Mouse (Mus musculus) megakaryocyte progenitor cell, adult 5-6 weeks (primary cell): Measurements from ENCODE around the gene Ugt2b34. TPM values are rescaled to one million over a fixed set of nuclear protein-coding genes. Genes with fewer than 3 reads are reported as not detected.
"Not testable (repeated sequence)": the region's sequence is repeated elsewhere in the genome, so short reads cannot be mapped to it uniquely, and the experiment has no call there.

ENCODE experiments used
- ATAC-seq: replicated peaks from 2 replicates; pipeline ENCODE4 v1.8.0; 2016; ENCODE audit warnings: mild to moderate bottlenecking, moderate TSS enrichment, inconsistent platforms; ENCODE audit not compliant: poor library complexity
- total RNA-seq, 2 experiments: library from RNA; stranded (forward) in 1 of 2; stranded (reverse) in 1 of 2; fragments of 157-497, 149-512 nt in 1 of 2; fragments of 200-1000 nt in 1 of 2; gene quantifications; 2 replicates each; pipeline versions ENCODE4 v1.2.3 to v1.2.4; 2015 to 2017

Ugt2b34 gene
- total RNA-seq (2015) = not detected in 2 replicates
- total RNA-seq (2017) = not detected in 2 replicates

DNA sequence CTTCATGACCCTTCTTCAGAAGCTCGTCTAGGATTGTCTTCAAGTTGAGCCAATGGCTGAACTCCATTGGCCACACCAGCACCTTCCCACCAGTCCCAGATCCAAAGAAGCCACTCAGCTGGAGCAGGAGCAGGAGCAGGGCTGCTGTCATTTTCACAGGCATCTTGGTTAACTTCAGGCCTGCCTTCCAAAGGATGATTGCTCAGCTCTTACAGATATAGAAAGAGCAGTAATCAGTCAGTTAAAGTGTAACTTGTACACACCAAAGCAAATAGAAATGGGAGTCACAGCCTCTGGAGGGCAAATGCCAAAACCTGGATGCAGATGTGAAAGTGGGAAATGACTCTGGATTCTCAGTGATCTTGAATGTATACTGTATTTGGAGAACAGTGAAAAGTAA lies at the start of gene Ugt2b34:
TSS of gene Ugt2b34 (minus strand) at position 180 of the 400 bp plus-strand sequence.
- no peak for ATAC-seq

DNA sequence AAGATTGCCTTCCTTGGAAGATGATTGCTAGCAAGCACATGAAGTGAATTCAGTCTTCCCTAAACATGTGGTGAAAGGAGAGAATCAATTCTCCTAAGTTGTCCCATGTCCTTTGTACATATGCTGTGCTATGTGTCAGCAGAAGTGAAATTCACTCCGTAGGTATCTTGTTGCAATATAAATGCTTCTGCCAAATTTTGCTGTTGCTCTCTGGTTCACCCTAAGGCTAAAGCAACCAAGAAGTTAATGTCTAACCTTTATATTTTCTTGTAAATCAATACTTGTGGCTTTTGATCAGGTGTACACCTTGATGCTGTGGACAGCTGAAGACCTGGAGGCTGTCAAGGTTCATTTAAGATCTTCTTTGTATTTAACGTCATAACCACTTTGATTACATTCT lies 35.4 kb upstream of the Ugt2b34 start:
- no peak for ATAC-seq

DNA sequence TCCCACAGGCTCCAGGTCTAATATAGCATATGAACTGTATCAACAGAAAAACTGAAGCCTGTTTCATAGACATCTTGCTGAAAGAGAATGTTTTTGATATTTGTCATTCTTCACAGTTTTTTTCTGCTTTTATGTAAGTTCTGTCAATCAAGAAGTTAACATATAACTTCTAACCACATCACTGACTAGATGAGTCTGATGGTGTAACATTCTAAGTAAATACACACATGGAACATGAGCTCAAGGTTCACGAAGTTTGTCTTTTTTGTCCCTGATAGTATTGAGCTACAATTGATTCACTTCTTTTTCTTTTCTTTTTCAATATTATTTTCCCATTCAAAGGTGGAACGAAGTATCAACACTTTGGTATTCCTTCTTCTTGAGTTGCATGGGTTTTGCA lies 19.7 kb upstream of the Ugt2b34 start, which contains the start of gene Ugt2b1:
TSS of gene Ugt2b1 (minus strand) at position 105 of the 400 bp plus-strand sequence.
- ATAC-seq = no peak

DNA sequence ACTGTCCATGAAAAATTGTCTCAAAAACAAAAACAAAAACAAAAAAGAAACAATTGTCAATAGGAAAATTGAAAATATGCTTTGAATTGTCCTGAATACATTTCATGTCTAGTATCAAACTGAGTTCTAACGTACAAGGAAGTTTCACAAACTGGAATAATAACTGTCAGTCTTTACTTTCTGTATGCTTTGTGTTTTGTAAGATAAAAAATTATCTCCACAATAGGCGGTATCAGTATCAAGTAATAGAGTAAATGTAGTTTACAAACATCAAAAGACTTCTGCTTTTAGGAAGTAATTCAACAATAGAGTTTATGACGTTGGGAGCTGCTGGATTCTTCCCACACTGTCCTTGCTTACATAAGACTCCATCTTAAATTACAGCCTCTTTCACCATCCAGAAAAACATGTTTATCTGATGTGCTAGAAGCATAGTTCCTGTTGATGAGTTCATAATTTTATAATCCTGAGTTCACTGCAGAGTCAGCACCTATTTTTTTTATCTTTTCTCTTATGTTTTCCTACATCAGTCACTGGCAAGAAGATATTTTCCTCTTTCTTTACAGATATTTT lies 14.0 kb upstream of the Ugt2b34 start:
- no peak for ATAC-seq

DNA sequence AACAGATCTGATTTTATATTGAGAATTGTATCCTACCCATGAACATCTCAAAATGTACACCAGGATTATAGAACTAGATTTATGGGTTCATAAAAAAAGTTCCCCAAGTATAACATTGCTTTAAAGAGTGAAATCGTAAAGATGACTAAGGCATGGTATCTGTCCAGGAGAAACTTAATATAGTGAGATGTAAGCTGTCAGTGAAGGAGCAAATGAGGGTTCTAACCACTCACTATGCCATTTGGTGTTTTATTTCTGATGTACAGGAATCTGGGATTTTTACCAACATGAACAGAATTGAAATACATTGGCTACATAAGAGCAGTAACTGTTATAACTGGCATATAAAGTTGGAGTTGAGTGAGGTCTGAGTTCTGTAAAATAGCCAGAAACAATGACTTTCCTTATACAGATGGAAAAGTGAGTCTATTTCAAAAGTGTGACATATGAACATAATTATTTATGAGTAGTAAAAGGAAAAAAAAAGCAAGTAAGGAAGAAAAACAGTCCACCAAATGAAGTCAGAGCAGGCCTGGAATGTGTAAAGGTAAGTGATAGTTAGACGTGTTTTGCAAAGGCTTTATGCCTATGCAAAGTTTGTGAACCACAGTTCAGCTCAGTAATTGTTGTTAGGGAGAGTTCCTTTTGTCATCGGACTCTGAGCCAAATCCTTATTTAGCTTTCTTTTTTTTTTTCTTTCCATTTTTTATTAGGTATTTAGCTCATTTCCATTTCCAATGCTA lies 4.8 kb upstream of the Ugt2b34 start:
- no peak for ATAC-seq

DNA sequence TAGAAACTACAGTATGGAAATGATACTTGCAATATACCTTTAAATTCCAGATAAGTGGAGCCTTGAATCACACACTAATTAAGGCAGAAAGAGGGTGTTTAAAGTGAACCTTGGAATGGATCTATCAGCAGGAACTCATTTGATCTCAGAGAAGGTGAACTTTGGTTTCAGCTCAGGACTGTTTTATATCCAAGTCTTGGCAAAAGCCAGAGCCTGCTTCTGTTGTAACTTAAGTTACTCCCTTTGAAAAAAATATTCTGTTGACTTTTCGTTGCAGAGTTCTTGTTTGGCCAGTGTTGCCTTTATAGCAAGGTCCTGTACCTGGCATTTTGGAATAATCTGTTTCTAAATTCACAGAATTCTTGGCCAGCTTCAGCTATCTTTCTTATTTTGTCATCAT lies 4.0 kb upstream of the Ugt2b34 start:
- ATAC-seq = no peak

DNA sequence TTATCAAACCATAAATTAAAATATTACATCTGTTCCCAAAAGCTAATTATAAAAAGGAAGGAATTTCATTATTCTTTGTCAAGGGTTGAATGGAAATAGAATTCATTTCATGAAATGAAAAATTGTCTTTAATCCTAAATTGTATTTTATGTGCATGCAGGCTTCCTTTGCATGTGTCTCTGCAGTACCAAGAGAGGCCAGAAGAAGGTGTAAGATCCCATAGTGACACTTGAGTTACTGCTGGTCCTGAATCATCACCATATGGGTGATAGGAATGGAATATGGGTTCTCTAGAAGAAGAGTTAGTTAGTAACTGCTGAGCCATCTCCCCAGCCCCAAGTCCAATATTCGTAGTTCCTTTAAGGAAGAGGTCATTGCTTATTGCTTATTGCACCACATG lies 16.8 kb downstream of the Ugt2b34 start:
- no peak for ATAC-seq

DNA sequence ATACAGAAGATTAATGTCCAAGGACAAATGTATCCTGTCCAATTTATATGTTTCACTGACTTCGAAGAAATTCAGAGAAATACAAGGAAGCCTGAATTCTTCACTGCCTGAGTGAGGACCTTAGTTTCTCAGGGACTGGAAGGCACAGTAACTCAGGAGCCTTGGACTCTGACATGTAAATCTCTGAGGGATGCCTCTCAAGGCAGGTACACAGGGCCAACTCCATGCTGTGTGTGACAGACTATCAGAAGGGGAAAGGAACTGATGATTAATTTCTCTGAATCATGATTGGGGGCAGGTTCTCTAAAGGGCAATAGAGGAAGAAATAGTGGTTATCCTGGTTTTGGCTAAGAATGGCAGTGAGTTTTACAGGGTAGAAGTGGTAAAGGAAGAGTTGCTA lies 18.3 kb downstream of the Ugt2b34 start:
- ATAC-seq = no peak

DNA sequence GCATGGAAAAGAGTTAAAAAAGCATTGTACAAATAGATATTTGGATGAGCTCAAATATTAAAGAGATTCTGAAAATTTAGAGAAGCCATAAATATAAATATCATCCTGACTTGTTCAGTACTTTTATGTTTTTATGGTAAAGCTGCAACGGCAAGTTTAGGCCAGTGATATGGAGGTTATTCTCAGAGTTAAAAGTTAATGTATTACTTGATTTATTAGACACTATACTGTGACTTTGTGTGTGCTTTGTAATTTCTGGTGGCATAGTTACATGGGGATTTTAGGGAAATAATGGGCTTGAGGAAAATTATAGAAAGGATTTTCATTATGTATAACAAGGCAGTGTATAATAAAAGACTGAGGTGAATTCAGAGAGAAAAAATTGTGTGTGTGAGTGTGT lies 19.7 kb downstream of the Ugt2b34 start:
- no peak for ATAC-seq

DNA sequence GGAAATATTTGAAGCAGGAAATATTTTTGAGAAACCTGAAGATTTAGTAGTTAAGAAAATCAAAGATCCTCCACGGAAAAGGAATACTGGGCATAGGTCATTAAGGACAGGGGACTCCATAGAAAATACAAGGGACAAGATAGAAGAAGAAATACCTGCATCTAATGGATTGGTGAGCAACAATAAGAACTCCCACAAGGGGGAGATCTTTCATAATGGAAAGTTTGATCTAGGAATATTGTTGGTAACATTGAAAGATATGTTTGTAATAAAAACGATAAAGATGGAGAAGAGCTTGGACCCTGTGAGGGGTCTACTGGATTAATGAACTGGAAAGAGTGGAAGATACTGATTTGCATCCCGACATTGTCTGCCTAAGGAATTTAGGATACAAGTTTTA lies 20.1 kb downstream of the Ugt2b34 start:
- ATAC-seq = no peak

DNA sequence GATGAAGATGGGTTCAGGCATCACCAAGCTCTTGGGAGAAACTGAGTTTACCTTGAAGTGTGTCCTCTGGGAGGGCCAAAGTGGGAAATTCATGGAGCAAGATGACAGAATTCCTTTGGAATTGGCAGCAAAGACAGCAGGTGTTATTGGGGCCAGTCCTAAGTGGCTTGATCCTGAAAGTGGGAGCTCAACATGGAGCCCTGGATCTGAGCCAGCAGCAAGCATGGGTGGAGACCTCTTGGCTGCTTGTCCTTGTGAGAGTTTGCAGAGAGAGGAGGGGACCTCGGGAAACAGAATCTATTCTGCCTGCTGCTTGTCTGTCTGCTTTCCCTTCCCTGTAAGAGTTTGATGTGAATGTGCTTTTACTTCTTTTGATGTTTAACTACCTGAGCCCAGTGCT lies 34.9 kb downstream of the Ugt2b34 start:
- ATAC-seq = no peak

DNA sequence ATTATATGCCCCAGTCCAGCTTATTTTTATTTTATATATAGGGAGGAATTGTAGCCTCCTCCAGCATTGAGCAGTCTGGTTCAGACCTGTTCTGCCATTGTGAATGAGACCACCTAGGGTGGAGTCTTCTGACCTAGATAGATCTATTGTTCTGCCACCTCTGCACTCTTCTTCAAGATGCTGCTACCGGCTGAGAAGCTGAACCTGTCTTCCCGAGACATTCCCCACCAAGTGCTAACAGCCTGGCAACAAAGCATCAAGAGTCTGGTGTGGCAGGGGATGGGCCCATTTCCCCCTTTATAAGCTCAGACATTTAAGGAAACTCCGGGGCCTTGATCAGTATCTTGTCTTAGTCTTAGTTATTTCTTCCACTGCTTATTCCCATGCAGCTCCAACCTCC lies 48.4 kb downstream of the Ugt2b34 start:
- ATAC-seq = no peak

DNA sequence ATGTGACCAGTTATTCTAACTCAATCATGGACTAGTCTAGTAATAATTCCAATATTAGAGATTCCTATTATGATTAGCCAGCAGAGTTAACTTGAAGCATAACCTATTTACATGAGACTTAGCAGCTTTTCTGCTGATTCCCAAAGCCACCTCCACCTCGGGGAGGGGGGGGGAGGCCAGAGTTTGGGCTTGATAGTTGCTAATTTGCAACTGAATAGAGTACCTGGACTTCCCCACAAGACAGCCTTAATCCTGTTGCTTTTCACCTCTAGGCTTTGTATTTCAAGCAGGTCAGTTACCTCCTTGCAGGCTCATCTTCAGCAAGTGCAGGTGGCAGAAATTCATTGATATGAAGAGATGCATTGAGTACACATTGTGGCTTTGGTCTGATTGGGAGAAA lies 49.1 kb downstream of the Ugt2b34 start:
- ATAC-seq = no peak

DNA sequence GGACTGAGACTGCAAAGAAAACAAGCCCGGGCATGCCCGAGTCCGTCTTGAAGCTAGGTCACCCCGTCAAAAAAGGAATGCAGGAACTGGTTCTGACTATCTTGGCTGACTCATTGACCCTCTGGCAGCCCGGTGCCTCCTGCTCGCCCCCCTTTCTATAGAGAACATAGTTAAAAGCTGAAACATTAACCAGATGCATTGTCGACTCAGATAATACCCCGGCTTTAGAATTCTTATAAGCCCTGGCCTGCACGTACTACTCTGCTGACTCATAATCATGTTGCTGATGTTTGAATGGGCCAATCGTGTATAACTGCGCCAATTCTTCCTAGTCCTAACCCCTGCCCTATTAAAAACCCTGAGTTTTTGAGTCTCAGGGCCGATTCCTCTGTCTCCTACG lies 50.2 kb downstream of the Ugt2b34 start:
- not testable (repeated sequence) for ATAC-seq

DNA sequence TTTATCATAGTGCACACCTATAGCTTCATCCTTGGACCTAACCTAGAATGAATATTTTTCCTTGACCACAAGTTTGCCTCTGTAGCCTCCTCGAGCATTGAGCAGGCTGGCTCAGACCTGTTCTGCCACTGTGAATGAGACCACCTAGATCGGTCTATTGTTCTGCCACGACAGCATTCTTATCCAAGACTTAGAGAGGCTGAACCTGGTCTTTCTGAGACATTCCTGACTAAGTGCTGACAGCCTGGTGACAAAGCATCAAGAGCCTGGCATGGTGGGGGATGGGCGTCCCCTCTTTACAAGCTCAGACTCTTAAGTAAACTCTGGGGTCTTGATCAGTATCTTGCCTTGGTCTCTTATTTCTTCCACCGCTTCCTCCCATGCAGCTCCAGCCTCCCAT lies 55.1 kb downstream of the Ugt2b34 start:
- ATAC-seq = no peak

DNA sequence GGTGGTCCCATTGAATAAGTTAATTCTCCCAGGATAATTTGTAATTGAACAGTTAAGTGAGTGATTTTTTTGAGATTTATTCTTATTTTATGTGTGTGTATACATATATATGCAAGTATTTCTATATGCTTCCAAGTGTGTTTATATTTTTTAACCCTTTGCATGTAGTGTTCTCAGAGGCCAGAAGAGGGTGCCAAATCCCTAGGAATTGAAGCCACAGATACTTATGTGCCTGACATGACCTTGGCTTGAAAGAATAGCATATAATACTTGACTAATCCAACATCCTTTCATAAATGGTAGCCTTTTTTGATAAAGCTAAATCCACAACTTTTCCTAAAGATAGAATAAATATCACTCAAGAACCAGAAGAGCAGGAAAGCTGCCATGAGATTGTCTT lies 56.6 kb downstream of the Ugt2b34 start:
- ATAC-seq = peak; percentile 83

DNA sequence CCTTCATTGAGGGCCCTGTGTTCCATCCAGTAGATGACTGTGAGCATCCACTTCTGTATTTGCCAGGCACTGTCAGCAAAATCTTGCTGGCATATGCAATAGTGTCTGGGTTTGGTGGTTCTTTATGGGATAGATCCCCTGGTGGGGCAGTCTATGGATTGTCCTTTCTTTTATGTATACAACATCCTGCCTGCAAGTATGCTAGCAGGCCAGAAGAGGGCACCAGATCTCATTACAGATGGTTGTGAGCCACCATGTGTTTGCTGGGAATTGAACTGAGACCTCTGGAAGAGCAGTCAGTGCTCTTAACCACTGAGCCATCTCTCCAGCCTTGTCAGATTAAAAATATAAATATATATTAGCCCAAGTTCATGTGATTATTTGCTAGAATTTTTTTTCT lies 65.5 kb downstream of the Ugt2b34 start:
- ATAC-seq = not testable (repeated sequence)

DNA sequence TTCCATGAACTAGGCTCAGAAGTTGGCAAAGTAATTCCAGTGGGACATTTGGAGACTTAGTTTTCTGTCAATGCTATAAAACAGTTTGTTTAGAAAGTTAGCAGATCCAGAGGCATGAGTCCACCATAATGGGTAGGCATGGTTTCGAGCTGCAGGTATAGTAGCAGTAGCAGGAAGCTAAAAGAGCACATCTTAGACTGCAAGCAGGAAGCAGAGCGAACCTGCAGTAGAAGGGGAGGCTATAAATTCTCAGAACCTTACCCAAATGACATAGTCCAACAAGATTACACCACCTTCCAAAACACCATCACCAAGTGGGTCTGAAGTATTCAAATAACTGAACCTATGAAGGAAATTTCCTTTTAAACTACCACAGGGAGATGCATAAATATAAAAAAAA lies 66.5 kb downstream of the Ugt2b34 start:
- ATAC-seq = no peak

Other genes starting within 250 kb of the Ugt2b34 start
- gene Tmprss11b, start 230.6 kb downstream of the Ugt2b34 start, total RNA-seq (2015) = not detected in 2 replicates
- not detected in 2 replicates for gene Tmprss11b, start 230.6 kb downstream of the Ugt2b34 start, total RNA-seq (2017)
- not detected in 2 replicates for gene Tmprss11e, start 161.1 kb downstream of the Ugt2b34 start, total RNA-seq (2015)
- not detected in 2 replicates for gene Tmprss11e, start 161.1 kb downstream of the Ugt2b34 start, total RNA-seq (2017)
- 104 and 107 TPM in 2 replicates for gene Ythdc1, start 102.7 kb downstream of the Ugt2b34 start, total RNA-seq (2015)
- gene Ythdc1, start 102.7 kb downstream of the Ugt2b34 start, total RNA-seq (2017) = 141 and 143 TPM in 2 replicates
- gene Ugt2b1, start 19.6 kb upstream of the Ugt2b34 start, total RNA-seq (2015) = not detected in 2 replicates
- not detected in 2 replicates for gene Ugt2b1, start 19.6 kb upstream of the Ugt2b34 start, total RNA-seq (2017)
- gene Ugt2b35, start 93.9 kb upstream of the Ugt2b34 start, total RNA-seq (2015) = not detected in 2 replicates
- not detected in 2 replicates for gene Ugt2b35, start 93.9 kb upstream of the Ugt2b34 start, total RNA-seq (2017)
- not detected in 2 replicates for gene Ugt2b36, start 185.6 kb upstream of the Ugt2b34 start, total RNA-seq (2015)
- gene Ugt2b36, start 185.6 kb upstream of the Ugt2b34 start, total RNA-seq (2017) = not detected in 2 replicates
- not detected in 2 replicates for gene Ugt2b5, start 233.4 kb upstream of the Ugt2b34 start, total RNA-seq (2015)
- not detected in 2 replicates for gene Ugt2b5, start 233.4 kb upstream of the Ugt2b34 start, total RNA-seq (2017)